Mouse (Mus musculus) brain, embryonic 14.5 days (tissue): ENCODE data around the gene Chrna1.

Source experiments
- CTCF ChIP-seq: fragments of 200-500 bp; IDR thresholded peaks from 2 replicates; pipeline ENCODE4 v1.5.1; 2012; ENCODE audit warnings: inconsistent platforms, mild to moderate bottlenecking, moderate library complexity, borderline replicate concordance; ENCODE audit not compliant: insufficient read depth, insufficient read length; ENCODE audit errors: extremely low read depth
- POLR2A ChIP-seq: fragments of 200-500 bp; IDR thresholded peaks from 2 replicates; pipeline ENCODE4 v1.6.1; 2012; ENCODE audit warnings: mild to moderate bottlenecking, inconsistent platforms, borderline replicate concordance; ENCODE audit not compliant: poor library complexity, insufficient read depth, insufficient read length, severe bottlenecking; ENCODE audit errors: extremely low read depth

DNA sequence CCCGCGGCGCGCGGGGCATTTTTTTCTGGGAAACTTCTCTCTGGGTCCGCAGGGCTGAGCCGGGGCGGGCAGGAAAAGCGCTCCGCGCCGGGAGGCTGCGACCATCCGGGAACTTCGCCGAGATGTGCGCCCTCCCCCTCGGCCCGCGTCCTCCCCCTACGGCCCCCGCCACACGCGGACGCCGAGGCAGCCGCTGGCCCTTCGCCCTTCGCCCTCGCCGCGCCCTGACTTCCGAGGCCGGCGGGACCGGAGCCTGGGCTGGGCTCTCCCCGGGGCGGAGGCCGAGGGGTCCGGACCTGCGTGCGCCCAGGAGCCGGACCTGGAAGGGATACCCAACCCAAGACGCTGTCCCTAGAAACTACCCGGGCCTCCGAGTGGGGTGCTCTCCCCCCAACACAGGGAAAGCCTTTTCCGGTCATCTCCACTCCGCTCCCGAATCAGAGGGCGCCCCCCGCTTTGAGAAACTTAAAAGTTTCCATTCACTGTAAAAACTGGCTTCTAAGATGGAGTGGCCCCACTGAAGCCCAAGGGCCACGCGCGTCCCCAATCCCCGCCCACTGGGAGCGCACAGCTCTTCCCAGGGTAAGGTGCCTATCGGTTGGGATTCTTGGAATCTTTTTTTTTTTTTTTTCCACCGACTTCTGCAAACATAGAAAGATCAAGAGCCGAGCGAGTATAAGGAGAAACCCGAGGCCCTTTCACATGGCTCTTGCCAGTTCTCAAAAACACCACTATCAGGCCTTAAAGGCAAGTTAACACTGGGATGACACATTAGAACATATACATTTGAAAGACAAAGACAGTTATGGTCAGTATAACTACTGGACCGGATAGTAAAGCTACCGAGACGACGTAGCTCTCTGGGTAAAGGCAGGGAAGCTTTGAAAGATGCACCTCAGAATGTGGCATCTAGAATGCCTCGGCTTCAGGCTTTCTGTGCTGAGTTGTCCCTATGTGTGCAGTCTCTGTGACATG lies 50.5 kb downstream of the Chrna1 start, which contains the start of gene Wipf1:
- TF ChIP-seq CTCF (no peak), POLR2A (no peak)
